Mouse (Mus musculus) stomach, postnatal 0 days (tissue): Measurements from ENCODE around the gene Ldlrad3.

Experiments
- CTCF ChIP-seq: IDR thresholded peaks from 2 replicates; pipeline ENCODE4 v1.5.1; 2016; ENCODE audit warnings: antibody characterized with exemption, low read depth, mild to moderate bottlenecking, moderate library complexity
- EP300 ChIP-seq: optimal IDR thresholded peaks from 2 replicates; pipeline ENCODE3; 2016; ENCODE audit warnings: antibody characterized with exemption

DNA sequence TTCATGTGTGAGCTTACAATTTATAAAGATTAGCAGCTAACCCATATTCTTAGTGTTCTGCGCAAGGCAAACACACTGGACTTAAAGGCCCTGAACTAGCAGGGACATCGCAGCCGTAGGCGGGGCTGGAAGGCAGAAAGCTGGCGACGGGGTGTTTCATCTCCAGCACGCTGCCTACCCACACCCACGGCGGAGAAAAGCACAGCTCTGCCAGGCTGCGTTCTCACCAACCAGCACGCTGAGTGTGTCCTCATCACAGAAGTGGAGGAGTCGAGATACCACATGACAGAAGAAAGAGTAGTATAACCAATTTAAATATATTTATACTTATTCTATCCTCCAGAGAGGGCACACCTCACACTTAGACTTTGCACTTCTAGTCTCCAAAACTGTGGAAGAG lies 82.2 kb downstream of the Ldlrad3 start:
- TF ChIP-seq CTCF = no peak
- no peak for TF ChIP-seq EP300
